Mouse (Mus musculus) kidney, postnatal 4 days (tissue): ENCODE measurements around the gene Tas1r2.

Source experiments
- DNase-seq, 2 experiments: peaks; one replicate each; pipeline ENCODE4 v3.0.0; 2021; ENCODE audit warnings: mixed read lengths in 2 of 2

The Tas1r2 gene

DNA sequence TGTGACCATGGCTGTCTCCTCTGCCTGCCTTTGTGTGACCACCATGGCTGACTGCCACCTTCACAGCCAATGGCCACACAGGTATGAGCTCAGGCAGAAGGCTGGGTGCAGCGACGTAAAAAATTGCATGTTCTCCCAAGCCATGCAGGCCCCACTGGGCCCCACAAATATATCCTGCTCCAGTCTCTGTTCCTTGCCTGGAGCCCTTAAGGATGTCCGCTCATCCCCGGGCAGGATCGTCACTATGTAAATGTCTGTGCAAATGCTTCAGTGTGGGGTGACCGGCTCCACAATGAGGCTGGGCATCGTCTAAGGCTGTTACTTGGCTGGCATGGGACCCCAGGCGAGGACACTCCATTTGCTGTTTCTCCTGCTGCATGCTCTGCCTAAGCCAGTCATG, at the start of gene Tas1r2:
Gene Tas1r2, plus strand, starts transcription at position 301 of the 400 bp plus-strand sequence.
- no peak for DNase-seq

DNA sequence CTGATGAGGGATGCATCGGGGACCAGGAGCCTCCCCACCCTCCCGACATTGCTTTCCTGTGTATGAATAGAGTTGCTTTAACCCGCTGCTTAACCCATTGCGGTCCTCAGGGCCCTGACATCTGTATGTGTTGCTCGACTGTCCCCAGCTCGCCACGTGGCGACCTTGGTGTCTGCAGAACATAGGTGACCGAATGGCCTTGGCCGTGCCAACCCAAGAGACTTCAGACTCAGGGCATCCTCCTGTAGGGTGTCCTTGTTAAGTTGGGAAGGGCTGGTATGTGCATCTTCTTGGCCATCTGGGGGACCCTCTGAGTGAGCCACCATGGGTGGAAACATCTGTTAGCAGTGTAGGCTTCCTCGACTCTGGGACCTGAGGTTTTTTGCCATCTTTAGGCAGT, 48.1 kb upstream of the Tas1r2 start:
- no peak for DNase-seq

DNA sequence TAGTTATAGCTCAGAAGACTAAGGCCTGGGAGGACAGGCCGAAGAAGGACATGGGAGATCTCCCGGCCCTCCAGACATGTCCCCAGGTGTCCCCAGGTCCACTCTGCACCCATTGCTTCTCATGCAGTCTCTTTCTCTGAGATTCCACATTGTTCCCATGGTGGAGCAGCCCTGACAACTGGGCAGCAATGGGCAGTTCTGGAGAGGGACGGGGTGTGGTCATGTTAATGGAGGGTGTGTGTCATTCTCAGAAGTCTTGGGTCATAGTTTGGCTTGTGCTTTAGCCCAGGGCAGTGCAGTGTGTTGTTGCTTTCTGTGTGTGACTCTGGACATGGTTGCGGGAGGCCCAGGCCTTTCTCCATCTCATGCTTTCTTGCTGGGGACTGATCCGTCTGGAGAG, 46.6 kb upstream of the Tas1r2 start:
- no peak for DNase-seq

DNA sequence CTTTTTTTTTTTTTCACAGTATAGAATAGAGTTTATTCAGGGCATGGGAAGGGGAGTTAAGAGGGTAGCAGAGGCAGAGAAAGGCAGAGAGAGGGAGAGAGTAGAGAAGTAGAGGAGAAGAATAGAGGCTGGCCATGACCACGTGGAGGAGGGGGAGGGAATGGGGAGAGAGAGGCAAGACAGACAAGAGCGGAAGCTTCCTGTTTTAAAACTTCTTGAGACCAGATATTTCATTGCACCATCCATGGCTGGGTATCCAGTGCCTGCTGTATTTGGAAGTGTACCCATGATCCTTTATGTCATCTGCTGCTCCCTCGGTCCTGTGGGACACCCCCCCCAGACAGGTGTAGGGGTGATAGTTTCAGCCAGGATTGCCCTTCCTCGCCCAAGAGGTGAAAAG, 44.4 kb upstream of the Tas1r2 start:
- no peak for DNase-seq

DNA sequence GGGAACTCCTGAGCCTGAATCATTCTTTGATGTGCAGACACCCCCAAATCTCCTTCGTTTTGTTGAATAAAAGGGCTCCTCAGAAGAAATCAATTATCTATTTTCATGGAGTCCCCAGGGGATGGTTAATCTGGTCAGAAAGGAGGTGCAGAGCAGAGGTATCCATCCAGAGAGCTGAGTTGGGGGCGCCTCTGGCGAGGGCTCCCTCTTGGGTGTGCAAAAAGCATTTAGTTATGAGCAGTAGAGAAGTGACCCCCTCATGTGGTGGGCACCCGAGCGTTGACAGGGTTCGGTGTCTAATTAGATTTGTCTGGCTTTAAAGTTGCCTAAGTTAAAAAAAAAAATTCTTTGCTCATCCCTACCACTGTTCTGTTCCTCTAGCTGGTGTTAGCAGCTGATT, 42.4 kb upstream of the Tas1r2 start:
- DNase-seq: no peak

DNA sequence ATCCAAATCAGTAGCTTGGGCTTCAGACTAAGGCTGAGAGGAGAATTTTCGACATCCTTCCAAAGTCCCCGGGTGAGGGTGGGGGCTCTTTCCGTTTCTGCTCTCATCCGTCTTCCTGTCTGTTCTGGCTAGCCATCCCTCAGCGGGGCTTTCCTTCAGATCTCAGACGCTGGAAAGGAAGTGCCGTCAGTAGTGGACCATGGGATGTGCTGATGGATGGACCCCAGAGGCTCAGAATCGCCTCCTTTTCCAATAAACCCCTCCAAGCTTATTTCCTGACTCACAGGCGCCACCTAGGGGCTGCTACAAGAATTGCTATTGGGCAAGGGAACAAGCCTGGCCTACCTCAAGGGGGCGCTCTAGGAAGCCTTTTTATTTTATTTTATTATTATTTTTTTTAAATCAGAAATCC, 41.8 kb upstream of the Tas1r2 start:
- DNase-seq: peak; percentile 92

DNA sequence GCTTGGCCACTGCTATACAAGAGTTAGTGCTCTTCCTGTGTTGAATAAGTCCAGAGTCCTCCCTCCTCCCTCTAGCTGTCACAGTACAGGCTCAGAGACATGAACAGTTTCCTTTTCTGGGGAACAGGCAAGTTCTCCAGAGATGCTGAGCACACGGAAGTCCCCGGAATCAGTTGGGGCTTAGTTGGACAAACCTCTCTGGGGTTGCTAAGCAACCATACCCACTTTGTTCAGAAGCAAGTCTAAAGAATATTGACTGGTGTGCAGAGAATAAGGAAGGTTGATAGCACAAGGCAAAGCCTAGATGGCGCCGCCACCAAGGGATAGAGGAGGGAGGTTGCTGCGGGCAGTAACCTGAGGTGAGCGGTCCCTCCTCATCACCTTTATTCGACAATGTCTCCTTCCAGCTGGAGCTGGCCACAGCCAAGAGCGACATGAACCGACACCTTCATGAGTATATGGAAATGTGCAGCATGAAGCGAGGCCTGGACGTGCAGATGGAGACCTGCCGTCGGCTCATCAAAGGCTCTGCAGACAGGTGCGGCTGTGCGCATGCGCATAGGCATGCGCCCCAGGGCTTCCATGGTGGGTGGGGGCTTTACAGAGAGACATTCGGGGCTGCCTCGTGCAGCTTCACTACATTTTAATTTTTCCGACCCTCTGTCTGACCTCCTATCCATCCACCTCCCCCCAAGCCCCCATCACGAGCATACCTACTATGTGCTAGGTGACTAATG, 38.6 kb upstream of the Tas1r2 start:
- no peak for DNase-seq

DNA sequence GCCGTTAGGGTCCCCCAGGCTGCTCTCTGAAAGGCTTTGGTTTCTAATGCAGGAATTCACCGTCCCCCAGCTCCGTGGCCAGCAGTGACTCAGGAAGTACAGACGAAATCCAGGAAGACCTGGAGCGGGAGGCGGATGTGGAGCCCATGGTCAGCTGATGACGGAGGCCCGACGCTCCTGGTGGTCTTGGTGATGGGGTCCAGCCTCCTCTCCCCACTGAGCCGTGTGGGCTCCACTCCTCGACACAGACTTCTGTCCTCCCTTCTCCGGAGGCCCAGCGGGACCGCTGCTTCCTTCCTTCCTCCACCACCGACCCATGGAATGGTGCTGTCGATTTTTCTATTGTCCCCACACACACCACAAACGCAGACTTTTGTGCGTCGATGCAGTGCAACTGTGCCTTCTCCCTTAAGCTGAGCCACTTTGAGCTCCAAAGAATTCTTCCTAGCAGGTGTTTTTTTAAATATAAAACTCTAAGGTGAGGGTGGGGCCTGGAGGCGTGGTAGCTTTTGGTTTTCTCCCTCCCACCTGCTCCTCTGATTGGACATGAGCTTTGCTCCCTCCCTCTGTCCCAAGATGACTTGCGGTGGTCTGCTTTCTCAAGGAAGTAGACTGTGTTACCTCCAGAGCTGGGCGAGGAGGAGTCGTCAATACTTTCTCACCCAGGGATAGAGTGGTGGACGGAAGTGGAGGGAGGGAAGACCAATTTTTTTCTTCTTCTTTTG, 36.9 kb upstream of the Tas1r2 start:
- DNase-seq: peak in 1 of 2 experiments; percentile 70

DNA sequence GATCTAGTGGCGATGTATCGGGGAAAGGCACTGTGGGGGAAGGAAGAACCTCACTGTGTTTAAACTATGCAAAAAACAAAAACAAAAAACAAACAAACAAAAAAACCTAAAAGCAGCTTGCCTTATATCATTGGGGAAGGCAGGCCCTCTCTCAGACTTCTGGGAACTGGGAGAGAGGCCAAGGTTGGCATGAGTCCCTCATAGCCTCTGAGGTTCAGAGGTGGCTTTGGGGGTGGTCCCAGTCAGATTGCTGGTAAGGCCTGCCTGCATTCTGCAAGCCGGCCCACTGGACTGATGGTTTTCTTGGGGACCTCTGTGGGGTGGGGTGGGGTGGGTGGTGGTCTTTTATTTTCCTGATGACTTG, 36.4 kb upstream of the Tas1r2 start:
- no peak for DNase-seq

DNA sequence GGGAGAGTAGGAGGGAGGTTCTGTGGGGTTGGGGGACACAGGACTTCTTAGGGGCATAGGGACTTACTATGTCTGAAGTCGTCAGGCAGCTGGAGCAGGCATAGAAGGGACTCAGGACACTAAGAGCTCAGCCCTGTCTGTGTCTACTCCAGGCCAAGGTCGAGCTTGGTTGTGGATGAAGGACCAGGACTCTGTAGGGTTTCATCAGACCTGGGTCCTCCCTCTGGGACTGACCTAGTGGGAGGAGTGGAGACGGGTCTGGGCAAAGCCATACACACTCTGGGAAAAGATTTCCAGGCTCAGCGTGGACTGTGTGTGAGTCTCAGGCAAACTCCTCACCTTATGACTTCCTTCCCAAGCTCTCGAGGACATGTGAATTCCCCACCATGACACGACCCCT, 33.6 kb upstream of the Tas1r2 start:
- DNase-seq: no peak

DNA sequence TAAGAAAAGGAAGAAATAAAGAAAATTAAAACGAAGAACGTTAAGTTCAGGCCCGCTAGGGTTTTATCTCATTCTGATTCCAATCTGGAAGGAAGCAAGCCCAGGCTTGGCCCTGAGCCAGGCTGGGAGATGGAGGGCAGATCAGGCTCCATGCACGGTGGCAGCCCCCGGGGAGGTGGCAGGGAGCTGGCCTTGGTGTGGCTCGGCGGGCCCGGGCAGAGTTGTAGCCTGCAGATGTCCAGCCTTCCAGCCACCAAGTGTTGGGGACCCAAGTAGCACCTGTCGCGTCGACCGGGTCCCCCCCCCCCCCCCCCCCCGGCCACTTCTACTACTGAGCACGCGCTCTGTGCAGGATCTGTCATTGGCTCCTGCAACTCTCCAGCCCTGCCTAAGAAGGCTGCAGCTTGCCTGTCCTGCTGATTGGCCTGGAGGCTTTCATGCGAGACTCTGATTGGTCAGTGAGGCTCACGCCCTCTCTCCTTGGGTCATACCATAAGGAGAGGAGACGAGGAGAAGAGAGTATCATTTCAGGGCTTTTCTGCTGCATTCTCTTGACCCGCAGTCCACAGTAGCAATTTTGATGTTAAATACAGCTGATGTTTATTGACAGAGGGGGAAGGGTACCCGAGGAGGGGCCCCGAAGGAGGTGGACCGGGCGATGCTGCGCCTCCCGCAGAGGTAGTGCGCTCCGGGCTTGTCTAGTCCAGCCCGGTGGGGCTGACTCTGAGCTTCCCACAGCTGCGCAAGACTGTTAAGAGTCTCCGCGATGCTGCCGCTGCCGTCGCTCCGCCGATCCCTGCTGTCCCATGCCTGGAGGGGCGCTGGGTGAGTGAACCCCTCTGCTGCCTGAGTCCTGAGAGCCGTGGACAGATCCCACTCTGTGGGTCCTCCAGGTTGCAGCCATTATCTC, 30.7 kb upstream of the Tas1r2 start, which contains the start of gene Aldh4a1:
Gene Aldh4a1, plus strand, starts transcription at position 494 of the 910 bp plus-strand sequence.
- DNase-seq: peak; percentile 85 to 93

DNA sequence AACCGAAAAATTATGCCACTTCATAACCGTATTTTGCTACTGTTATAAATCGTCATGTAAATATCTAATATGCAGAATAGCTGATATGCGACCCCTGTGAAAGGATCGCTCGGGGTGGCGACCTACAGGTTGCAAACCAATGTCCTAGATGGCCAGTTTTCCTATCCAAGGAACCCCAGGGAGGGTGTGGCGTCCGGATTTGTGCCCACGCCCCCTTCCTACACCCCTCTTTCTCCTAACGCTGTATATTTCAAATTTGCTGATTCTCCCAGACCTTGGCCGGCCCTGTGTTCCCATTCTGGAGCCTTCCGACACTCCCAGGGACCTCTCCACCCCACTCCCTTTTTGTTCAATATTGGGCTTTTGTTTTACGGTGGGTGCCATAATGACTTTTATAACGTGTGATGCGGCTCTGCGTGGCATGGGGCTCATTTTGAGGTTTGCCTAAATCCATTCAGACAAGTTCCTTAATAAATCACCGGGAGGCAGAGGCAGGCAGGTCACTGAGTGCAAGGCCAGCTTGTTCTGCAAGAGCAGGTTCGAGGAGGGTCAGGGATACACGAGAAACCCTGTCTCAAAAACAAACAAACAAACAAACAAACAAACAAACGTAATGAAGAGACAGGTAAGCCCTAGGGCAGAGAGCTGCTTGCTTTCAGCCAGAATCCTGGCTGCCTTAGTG, 29.8 kb upstream of the Tas1r2 start:
- DNase-seq: no peak

DNA sequence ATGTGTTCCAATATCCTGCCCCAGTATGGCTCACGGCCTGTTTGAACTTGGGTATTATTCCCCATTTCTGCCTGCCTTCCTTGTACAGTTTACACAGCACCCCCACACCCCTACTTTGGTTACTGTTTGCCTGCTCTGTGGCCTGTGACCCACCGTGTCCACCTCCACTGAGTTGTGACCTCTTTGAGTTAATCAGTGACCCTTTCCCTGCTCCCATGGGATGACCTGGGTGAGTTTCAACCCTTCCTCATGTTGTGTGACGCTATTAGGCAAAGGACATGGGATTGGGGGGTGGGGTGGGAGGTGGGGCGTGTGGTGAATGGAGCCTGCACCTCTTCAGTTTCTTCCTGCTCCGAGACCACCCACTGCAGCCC, 29.2 kb upstream of the Tas1r2 start:
- peak in 1 of 2 experiments; percentile 64 for DNase-seq

DNA sequence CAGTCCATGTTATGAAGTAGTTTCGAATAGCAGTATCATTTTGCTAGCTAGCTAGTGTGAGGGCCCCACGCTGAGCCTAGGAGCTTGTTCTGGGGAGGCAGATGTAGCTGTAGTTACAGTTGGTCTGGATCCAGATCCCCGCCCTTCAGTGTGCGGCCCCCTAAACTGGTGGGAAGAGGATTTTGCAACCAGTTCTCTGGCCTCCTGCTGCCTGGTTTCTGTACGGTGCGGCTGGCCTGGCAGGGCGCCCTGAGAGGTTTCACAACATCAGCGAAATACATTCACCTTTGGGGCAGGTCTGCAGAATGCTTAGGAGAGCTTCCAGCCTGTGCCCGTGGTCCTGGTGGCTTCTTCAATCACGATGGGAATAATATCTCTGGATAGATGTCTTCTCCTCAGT, 28.6 kb upstream of the Tas1r2 start:
- DNase-seq: peak; percentile 54 to 66

DNA sequence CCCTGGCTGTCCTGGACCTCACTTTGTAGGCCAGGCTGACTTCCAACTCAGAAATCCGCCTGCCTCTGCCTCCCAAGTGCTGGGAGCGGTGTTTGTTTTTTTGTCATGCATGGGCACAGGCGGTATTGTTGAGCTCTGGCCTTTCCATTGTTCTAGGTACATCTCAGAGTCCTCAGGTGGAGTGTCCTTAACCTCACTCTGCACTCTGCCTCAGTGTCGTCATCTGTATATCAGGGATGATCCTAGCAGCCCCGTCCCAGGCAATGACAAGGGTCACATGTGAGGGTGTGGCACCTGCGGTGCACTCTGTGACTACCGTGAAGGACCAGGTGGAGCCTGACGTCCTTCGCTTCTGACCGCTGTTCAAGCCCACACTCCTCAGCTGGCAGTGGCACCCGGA, 26.0 kb upstream of the Tas1r2 start:
- DNase-seq: no peak

DNA sequence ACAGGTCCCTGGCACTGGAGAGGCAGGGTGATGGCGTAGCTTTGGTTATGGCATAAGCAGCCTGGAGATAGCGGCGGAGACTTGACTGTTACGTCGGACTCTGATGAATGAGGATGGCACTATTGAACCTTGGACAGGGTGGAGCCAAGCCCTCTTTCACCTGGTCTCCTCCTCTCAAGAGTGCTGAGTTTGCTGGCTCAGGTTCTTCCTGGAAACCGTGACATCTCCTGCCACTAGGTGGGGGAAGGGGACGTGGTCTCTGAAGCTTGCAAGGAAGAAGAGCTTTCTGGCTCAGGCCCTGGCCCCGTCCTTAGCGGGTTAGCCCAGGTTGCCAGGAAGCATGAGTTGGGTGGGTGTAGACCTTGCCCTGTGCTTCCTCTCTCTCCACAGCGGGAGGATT, 23.2 kb upstream of the Tas1r2 start:
- peak; percentile 53 to 69 for DNase-seq

DNA sequence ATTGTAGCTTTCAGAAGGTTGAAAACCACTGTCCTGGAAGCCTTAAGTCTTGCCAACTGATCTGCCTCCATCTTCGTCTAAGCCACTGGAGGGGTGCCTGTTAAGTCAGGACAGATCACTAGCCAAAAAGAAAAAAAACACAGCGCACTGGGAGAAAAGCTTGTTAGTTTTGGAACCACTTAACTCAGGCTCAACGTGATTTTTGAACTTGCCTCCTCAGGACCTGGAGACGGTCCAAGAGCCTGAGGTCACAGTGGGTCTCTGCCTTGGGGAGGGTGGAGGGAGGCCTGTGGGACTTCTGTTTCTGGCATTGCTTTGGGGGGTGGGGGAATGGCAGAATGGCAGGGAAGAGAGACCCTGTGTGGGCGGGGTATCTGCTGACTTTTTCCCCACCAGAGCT, 22.2 kb upstream of the Tas1r2 start:
- peak in 1 of 2 experiments; percentile 46 for DNase-seq

DNA sequence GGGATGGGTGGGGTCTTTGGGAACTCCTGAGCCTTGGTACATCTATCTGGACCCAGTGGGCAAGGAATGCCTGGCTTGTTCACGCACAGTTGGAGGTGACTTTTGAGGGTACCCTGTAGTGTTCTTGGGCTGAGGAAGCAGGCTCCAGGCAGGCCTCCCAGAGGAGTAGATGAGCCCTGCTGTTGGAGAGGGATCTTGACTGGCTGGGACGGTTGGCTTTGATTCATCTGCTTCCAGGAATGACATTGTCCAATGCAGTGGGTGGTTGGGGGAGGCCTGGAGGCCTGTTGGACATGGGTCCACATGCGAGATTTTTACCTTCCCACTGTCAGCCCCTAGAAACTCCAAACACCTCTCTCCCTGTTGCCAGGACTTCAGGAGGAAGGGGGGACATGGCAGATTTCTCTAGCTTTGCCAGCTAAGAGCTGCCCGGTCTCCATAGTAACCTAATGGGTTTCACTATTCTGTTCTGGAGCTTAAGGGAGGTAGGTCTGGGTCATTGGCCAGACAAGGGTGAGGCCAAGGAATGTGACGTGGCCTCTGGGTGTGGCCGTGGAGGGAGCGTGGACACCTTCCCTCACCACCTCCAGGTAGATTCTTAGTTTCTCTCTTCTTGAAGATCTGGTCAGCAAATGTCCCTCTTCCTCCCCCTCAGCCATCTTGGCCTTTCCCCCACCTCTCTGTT, 21.6 kb upstream of the Tas1r2 start:
- DNase-seq: no peak

DNA sequence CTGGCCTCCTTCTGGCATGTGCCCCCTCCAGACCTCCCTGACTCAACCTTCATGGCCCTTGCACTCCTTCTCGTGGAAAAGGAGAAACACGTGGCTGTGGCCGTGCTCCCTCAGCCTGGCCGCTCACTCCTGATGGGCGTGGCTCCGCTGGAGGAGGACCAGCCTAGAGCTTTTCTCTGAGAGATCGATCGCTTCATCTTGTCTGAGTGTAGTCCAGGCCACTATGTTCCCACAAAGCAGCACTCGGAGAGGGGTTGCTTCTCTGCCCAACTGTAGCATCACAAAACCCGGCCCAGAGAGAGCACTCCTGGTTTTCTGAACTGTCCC, 21.1 kb upstream of the Tas1r2 start:
- DNase-seq: no peak

DNA sequence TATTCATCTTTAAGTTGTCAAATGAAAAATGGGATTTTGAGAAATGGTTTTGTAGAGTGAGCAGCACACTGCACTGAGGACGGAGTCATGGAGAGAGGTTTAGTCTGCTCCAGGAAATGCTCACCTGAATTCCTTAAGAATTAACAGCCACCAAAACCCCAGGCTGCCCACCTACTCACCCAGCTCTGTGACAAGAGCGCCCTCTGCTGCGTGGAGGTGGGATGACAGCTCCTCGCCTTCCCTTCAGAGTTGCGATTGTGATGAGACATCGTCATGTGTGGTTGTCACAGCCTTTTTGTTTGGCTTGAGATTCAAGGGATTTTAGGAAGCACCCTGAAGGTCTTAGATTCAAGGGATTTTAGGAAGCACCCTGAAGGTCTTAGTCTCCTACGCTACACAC, 17.0 kb upstream of the Tas1r2 start:
- DNase-seq: peak; percentile 87 to 88

DNA sequence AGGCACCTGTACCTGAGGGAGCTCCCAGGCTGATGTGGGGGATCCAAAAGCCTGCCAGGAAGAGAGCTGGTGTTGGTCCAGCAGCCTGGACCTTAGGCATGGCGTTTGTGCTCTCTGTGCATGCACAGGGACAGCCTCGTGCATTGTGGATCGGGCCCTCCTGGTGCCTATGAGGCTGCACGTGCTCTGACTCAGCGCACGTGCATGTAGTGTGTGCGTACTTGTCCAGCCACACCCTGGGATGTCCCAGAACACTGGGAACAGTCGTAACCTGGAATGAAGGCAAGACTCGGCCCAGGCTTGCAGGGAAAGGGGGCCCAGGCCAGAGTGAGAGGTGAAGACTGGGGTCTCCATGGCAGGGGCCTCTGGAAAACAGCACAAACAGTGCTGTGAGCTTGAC, 15.5 kb upstream of the Tas1r2 start:
- DNase-seq: no peak

DNA sequence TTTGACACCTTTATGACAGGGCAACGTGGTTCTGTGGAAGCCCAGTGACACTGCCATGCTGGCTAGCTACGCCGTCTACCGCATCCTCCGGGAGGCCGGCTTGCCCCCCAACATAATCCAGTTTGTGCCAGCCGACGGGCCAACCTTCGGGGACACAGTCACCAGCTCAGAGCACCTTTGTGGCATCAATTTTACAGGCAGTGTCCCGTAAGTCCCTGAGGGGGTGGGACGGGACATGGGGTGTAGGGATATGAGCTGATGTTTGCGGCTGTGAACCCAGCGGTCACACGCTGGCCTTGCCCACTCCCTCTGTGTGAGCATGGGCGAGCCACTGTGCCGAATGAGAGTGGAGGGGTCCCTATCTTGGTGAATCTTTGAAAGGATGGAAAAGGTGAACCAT, 15.0 kb upstream of the Tas1r2 start:
- no peak for DNase-seq
